Mouse (Mus musculus): ENCODE measurements around the gene Ttc21a. TPM values are rescaled to one million over a fixed set of nuclear protein-coding genes. Genes with fewer than 3 reads are reported as not detected.

The Ttc21a gene
- polyA plus RNA-seq, 1 experiment from 2014 or later, result 0.38 TPM

DNA sequence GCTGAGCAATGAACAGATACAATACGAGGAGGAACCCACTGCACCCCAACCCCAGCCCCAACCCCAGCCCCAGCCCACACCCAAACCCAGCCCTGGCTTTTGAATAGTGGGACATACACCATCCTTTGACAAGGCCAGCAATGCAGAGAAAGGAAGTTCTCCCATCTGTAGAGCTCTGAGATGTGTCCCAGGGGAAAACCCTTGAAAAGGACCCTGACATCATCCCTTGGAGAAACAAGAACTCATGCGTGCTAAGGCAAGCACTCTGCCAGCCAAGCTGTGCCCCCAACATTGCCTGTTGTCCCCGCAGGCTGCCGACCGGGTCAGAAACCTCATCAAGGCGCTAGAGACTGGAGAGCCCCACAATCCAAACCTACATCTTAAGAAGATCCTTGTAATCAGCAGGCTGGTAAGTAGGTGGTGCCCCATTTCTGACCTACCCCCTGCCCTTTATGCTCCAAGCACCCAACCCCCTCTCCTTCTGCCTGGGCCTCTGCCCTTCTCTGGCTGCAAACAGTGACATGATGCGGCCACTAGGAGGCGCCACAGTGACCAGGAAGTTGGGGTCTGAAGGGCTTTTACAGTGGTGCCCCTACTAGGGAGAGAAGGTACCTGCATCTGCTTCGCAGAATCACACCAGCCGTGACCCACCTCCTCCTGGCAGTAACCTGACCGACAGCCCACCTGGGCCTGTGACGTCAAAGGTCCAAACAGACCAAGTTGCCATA, 7.9 kb downstream of the Ttc21a start:
- H3K4me1 ChIP-seq, result no peaks in the 10 kb centered on the region
- no peak for ATAC-seq (ENCODE audit: low FRiP score, low read depth)

GRCm38 (mm10) chr9:119948804-119949203, 11.4 kb downstream of the Ttc21a start:
- ATAC-seq (ENCODE audit: low FRiP score, low read depth), result no peak
- H3K27me3 ChIP-seq (replicated peaks), result no peaks in the 10 kb centered on the region

More for the DNA sequence above, 7.9 kb downstream of the Ttc21a start:
- no peak overlapping the region for H3K4me2 ChIP-seq (replicated peaks)
- H3K27ac ChIP-seq, result no peak overlapping the region
- no peaks in the 10 kb centered on the region for H3K9me3 ChIP-seq
- H3K4me3 ChIP-seq, result no peak overlapping the region
- H3K9ac ChIP-seq, result no peak overlapping the region
- 80% methylated on average over 12 of the region's 12 CpGs for WGBS
- no peaks in the 10 kb centered on the region for H3K36me3 ChIP-seq
- H3K27me3 ChIP-seq (replicated peaks), result no peaks in the 10 kb centered on the region

DNA sequence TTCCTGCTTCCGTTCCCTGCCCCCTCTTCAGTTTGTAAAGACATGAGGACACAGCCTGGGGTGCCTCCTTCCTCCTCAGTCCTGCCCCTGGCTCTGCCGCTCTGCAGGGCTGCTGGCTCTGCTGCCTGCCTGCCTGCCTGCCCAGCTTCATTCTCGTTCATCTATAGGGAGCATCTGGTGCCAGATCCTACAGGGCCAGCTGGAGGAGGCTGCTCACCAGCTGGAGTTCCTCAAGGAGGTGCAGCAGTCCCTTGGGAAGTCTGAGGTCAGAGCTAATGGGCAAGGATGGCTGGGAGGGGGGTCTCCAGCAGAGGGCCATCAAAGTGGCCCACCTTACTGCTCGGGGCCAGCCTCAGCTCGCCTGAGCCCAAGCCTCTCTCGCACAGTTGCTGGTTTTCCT, 13.0 kb downstream of the Ttc21a start:
- WGBS, result 46% methylated on average over 6 of the region's 6 CpGs
- Histone ChIP-seq H3K4me1 (no peaks in the 10 kb centered on the region), H3K27ac (no peak overlapping the region), H3K4me3 (no peak overlapping the region), H3K36me3 (no peaks in the 10 kb centered on the region), H3K9ac (no peak overlapping the region), H3K9me3 (no peaks in the 10 kb centered on the region), H3K4me2 (replicated peaks) (no peak overlapping the region), H3K27me3 (replicated peaks) (no peaks in the 10 kb centered on the region)
- ATAC-seq (ENCODE audit: low FRiP score, low read depth), result no peak

More at GRCm38 (mm10) chr9:119948804-119949203, 11.4 kb downstream of the Ttc21a start:
- no peaks in the 10 kb centered on the region for H3K4me1 ChIP-seq
- WGBS, result 67% methylated on average over 3 of the region's 3 CpGs
- no peak overlapping the region for H3K9ac ChIP-seq
- H3K36me3 ChIP-seq, result no peaks in the 10 kb centered on the region
- H3K4me2 ChIP-seq (replicated peaks), result no peak overlapping the region
- no peaks in the 10 kb centered on the region for H3K9me3 ChIP-seq
- no peak overlapping the region for H3K4me3 ChIP-seq
- no peak overlapping the region for H3K27ac ChIP-seq

GRCm38 (mm10) chr9:119951388-119951787, 14.0 kb downstream of the Ttc21a start:
- Histone ChIP-seq H3K4me3 (no peak overlapping the region), H3K4me2 (replicated peaks) (no peak overlapping the region), H3K27me3 (replicated peaks) (no peaks in the 10 kb centered on the region), H3K4me1 (no peaks in the 10 kb centered on the region), H3K27ac (no peak overlapping the region), H3K9me3 (no peaks in the 10 kb centered on the region), H3K36me3 (no peaks in the 10 kb centered on the region), H3K9ac (no peak overlapping the region)
- ATAC-seq (ENCODE audit: low FRiP score, low read depth), result no peak
- 87% methylated on average over 9 of the region's 9 CpGs for WGBS

GRCm38 (mm10) chr9:119958835-119959234, 21.4 kb downstream of the Ttc21a start:
- WGBS, result 85% methylated on average over 9 of the region's 9 CpGs
- H3K36me3 ChIP-seq, result no peaks in the 10 kb centered on the region
- no peak overlapping the region for H3K4me2 ChIP-seq (replicated peaks)
- no peak overlapping the region for H3K9ac ChIP-seq
- H3K4me1 ChIP-seq, result peaks cover 8% of the 10 kb centered on the region; the same call in 1 of the 2 replicates
- H3K4me3 ChIP-seq, result no peak overlapping the region
- H3K9me3 ChIP-seq, result no peaks in the 10 kb centered on the region
- H3K27me3 ChIP-seq (replicated peaks), result 0 out of 2 replicates have a peak, but pooled peaks cover 3% of the 10 kb centered on the region
- ATAC-seq (ENCODE audit: low FRiP score, low read depth), result no peak
- H3K27ac ChIP-seq, result no peak overlapping the region

DNA sequence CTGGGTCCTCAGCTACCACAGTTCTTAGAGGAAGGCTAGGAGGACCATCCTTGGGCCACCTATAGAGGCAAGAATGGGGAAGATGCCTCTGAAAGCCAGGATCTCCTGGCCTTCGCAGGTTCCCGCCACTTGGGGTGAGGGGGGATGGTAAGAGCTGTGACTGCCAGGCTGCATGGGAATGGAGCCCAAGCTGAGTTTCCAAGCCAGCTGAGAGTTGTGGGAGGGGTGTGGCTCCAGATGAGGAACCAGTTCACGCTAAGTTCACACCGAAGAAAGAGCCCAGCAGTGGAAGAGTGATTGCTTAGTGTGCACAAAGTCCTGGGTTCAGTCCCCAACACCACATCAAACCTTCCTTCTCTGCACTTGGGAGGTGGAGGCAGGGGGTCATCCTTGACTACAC, 24.8 kb downstream of the Ttc21a start:
- H3K27me3 ChIP-seq (replicated peaks), result 0 out of 2 replicates have a peak, but pooled peaks cover 3% of the 10 kb centered on the region
- 80% methylated on average over 4 of the region's 4 CpGs for WGBS
- peaks cover 8% of the 10 kb centered on the region; the same call in 1 of the 2 replicates for H3K4me1 ChIP-seq
- no peaks in the 10 kb centered on the region for H3K36me3 ChIP-seq
- no peaks in the 10 kb centered on the region for H3K9me3 ChIP-seq
- H3K27ac ChIP-seq, result no peak overlapping the region
- no peak overlapping the region for H3K4me3 ChIP-seq
- no peak overlapping the region for H3K9ac ChIP-seq
- ATAC-seq (ENCODE audit: low FRiP score, low read depth), result no peak
- no peak overlapping the region for H3K4me2 ChIP-seq (replicated peaks)

DNA sequence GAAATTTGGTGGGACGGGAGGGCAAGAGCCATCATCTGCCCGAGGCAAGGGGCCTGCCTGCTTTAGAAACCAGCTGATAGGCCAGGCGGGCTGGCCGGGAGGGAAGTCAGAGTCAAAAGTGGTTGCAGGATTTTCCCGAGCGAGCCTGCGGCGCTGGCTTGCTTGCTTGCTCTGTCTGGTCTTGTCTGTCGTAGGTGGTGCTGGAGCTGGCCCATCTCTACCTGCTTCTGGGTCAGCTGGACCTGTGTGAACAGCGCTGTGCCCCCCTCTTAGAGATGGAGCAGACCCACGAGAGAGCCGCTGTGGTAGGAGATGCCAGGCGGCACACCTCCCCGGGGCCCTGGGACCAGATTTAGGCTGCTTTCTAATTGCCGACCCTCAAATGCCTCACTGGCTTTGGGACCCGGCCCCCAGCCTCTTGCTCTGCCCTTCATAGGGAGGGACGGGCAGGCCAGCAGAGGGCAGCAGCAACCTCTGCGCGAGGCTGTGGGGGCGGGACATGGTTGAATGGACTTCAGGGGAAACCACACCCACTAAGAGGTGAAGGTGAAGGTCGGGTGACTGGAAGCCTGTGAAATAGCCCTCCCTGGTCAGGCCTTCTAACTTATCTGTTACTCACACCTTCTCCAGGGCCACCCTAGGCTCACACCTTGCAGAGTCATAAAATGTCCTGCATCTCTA, 25.7 kb downstream of the Ttc21a start:
- no peaks in the 10 kb centered on the region for H3K36me3 ChIP-seq
- H3K9me3 ChIP-seq, result no peaks in the 10 kb centered on the region
- no peak overlapping the region for H3K4me3 ChIP-seq
- ATAC-seq (ENCODE audit: low FRiP score, low read depth), result 0 out of 2 replicates have a peak, but pooled peaks have one; percentile 13
- peaks cover 8% of the 10 kb centered on the region; the same call in 1 of the 2 replicates for H3K4me1 ChIP-seq
- H3K4me2 ChIP-seq (replicated peaks), result peak overlapping the region; percentile 36
- H3K9ac ChIP-seq, result no peak overlapping the region
- H3K27me3 ChIP-seq (replicated peaks), result 0 out of 2 replicates have a peak, but pooled peaks cover 3% of the 10 kb centered on the region
- H3K27ac ChIP-seq, result no peak overlapping the region
- 13% methylated on average over 21 of the region's 21 CpGs for WGBS

DNA sequence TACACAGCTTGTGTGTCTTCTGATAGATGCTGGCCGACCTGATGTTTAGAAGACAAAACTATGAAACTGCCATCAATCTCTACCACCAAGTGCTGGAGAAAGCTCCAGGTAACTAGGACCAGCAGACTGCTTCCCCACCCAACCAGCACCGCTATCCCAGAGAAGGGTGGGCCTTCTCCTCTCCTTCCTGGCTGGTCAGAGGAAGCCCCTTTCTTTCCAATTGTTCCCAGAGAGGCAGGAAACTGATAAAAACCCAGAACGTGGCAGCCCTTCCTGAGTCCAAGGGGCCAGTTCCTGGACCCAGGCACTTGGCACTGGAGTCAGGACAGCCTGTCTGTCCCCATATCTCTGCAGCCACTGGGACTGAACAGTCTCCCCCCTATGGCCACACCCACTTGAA, 26.8 kb downstream of the Ttc21a start:
- WGBS, result 87% methylated on average over 3 of the region's 3 CpGs

GRCm38 (mm10) chr9:119965186-119965585, 27.8 kb downstream of the Ttc21a start:
- ATAC-seq (ENCODE audit: low FRiP score, low read depth), result no peak
- H3K36me3 ChIP-seq, result no peaks in the 10 kb centered on the region
- no peak overlapping the region for H3K4me3 ChIP-seq
- no peaks in the 10 kb centered on the region for H3K9me3 ChIP-seq
- no peak overlapping the region for H3K27ac ChIP-seq
- WGBS, result 79% methylated on average over 3 of the region's 3 CpGs
- H3K4me2 ChIP-seq (replicated peaks), result no peak overlapping the region
- 0 out of 2 replicates have a peak, but pooled peaks cover 3% of the 10 kb centered on the region for H3K27me3 ChIP-seq (replicated peaks)
- no peak overlapping the region for H3K9ac ChIP-seq
- H3K4me1 ChIP-seq, result peaks cover 8% of the 10 kb centered on the region; the same call in 1 of the 2 replicates

More for the DNA sequence above, 26.8 kb downstream of the Ttc21a start:
- H3K4me3 ChIP-seq, result no peak overlapping the region
- H3K27me3 ChIP-seq (replicated peaks), result 0 out of 2 replicates have a peak, but pooled peaks cover 3% of the 10 kb centered on the region
- H3K9me3 ChIP-seq, result no peaks in the 10 kb centered on the region
- peaks cover 8% of the 10 kb centered on the region; the same call in 1 of the 2 replicates for H3K4me1 ChIP-seq
- no peak overlapping the region for H3K9ac ChIP-seq
- no peak overlapping the region for H3K27ac ChIP-seq
- no peak for ATAC-seq (ENCODE audit: low FRiP score, low read depth)
- H3K36me3 ChIP-seq, result no peaks in the 10 kb centered on the region
- no peak overlapping the region for H3K4me2 ChIP-seq (replicated peaks)

- no peak for ATAC-seq (ENCODE audit: low FRiP score, low read depth)
- WGBS, result 89% methylated on average over 26 of the region's 26 CpGs
- H3K27me3 ChIP-seq (replicated peaks), result 0 out of 2 replicates have a peak, but pooled peaks cover 3% of the 10 kb centered on the region
- no peaks in the 10 kb centered on the region for H3K9me3 ChIP-seq
- H3K4me1 ChIP-seq, result peaks cover 16% of the 10 kb centered on the region; the same call in 1 of the 2 replicates
- no peak overlapping the region for H3K9ac ChIP-seq
- no peaks in the 10 kb centered on the region for H3K36me3 ChIP-seq
- no peak overlapping the region for H3K4me2 ChIP-seq (replicated peaks)
- H3K4me3 ChIP-seq, result no peak overlapping the region
- H3K27ac ChIP-seq, result no peak overlapping the region
Measured at GRCm38 (mm10) chr9:119966221-119966910, 29.0 kb downstream of the Ttc21a start.

DNA sequence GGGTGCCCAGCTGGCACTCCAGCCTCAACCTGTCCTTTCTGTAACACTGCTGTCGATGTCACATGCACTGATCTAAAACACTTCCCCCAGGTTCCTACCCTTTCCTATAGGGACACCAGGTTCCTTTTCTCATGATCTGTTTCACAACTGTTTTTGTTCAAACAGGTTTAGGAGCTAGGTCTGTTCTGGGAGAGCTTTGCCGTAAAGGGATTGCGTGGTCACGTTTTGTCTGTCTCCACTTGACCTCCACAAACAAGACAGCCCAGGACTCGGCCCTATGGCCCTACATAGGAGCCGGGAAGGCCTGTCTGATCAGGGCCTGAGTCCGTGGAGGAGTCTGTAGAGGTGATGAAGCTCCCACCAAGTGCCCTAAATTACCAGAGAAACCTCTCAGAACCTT, 32.4 kb downstream of the Ttc21a start:
- Histone ChIP-seq H3K9me3 (no peaks in the 10 kb centered on the region), H3K4me3 (no peak overlapping the region), H3K9ac (no peak overlapping the region), H3K4me1 (peaks cover 9% of the 10 kb centered on the region; the same call in 1 of the 2 replicates), H3K36me3 (no peaks in the 10 kb centered on the region), H3K27ac (no peak overlapping the region), H3K27me3 (replicated peaks) (no peaks in the 10 kb centered on the region), H3K4me2 (replicated peaks) (no peak overlapping the region)
- ATAC-seq (ENCODE audit: low FRiP score, low read depth), result no peak
- 90% methylated on average over 7 of the region's 7 CpGs for WGBS

DNA sequence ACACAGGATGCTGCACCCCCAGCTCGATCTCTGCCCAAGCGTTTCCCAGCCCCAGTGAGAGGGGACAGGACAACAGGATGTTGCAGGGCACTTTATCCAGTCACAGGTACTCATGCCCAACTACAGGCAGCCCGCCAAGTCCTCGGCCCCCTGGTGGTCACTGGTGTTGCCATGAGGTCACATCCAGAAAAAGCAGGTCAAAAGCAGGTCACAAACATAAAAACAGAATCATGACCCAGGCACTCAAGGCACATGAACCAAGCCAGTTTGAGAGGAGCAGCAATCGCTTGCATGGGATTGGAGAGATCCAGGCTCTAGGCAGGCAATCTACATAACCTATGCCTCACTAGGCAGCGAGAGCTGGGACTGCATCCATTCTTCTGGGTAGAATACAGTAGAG, 32.8 kb downstream of the Ttc21a start:
- H3K4me2 ChIP-seq (replicated peaks), result no peak overlapping the region
- 40% methylated on average over 6 of the region's 6 CpGs for WGBS
- H3K36me3 ChIP-seq, result no peaks in the 10 kb centered on the region

More for the DNA sequence above, 32.8 kb downstream of the Ttc21a start:
- H3K9ac ChIP-seq, result no peak overlapping the region
- H3K27me3 ChIP-seq (replicated peaks), result no peaks in the 10 kb centered on the region
- peaks cover 9% of the 10 kb centered on the region; the same call in 1 of the 2 replicates for H3K4me1 ChIP-seq
- ATAC-seq (ENCODE audit: low FRiP score, low read depth), result no peak
- no peak overlapping the region for H3K27ac ChIP-seq
- no peak overlapping the region for H3K4me3 ChIP-seq
- no peaks in the 10 kb centered on the region for H3K9me3 ChIP-seq

Measured in neural tube, embryonic 12.5 days (tissue).